Mouse (Mus musculus) frontal cortex, postnatal 14 days (tissue): ENCODE measurements around the gene Glo1.

ENCODE experiments used
- DNase-seq, 2 experiments: peaks; one replicate each; pipeline ENCODE4 v3.0.0; 2022; ENCODE audit warnings: low spot score in 2 of 2

The Glo1 gene

GRCm38 (mm10) chr17:30580781-30581180 is 45.9 kb downstream of the Glo1 start:
- no peak for DNase-seq

- no peak for DNase-seq
Observed at GRCm38 (mm10) chr17:30576946-30577345, 49.7 kb downstream of the Glo1 start.

GRCm38 (mm10) chr17:30575941-30576773 is 50.5 kb downstream of the Glo1 start, which contains the start of gene Btbd9:
Gene Btbd9, minus strand, starts transcription at chr17:30576488.
- peak; percentile 93 to 97 for DNase-seq

- peak; percentile 54 to 58 for DNase-seq
Observed at GRCm38 (mm10) chr17:30575121-30575904, 51.4 kb downstream of the Glo1 start.

GRCm38 (mm10) chr17:30574783-30575075 is 51.9 kb downstream of the Glo1 start:
- no peak for DNase-seq

- DNase-seq: no peak
Observed at GRCm38 (mm10) chr17:30573990-30574782, 52.5 kb downstream of the Glo1 start.

GRCm38 (mm10) chr17:30570971-30571370 is 55.7 kb downstream of the Glo1 start:
- DNase-seq: no peak

GRCm38 (mm10) chr17:30570173-30570572 is 56.5 kb downstream of the Glo1 start:
- DNase-seq: no peak

- DNase-seq: no peak
Observed at GRCm38 (mm10) chr17:30568473-30568872, 58.2 kb downstream of the Glo1 start.

GRCm38 (mm10) chr17:30564971-30565370 is 61.7 kb downstream of the Glo1 start:
- no peak for DNase-seq

- no peak for DNase-seq
Observed at GRCm38 (mm10) chr17:30564407-30564806, 62.3 kb downstream of the Glo1 start.

- no peak for DNase-seq
Observed at GRCm38 (mm10) chr17:30563484-30564075, 63.1 kb downstream of the Glo1 start.

- no peak for DNase-seq
Observed at GRCm38 (mm10) chr17:30562770-30563169, 63.9 kb downstream of the Glo1 start.

GRCm38 (mm10) chr17:30559536-30559935 is 67.1 kb downstream of the Glo1 start:
- DNase-seq: no peak

- DNase-seq: no peak
Observed at GRCm38 (mm10) chr17:30558623-30559022, 68.0 kb downstream of the Glo1 start.

GRCm38 (mm10) chr17:30556512-30556911 is 70.2 kb downstream of the Glo1 start:
- no peak for DNase-seq

GRCm38 (mm10) chr17:30553027-30553937 is 73.4 kb downstream of the Glo1 start:
- DNase-seq: no peak

- DNase-seq: no peak
Observed at GRCm38 (mm10) chr17:30550774-30551107, 75.9 kb downstream of the Glo1 start.

- DNase-seq: no peak
Observed at GRCm38 (mm10) chr17:30549899-30550773, 76.5 kb downstream of the Glo1 start.

GRCm38 (mm10) chr17:30539098-30539497 is 87.6 kb downstream of the Glo1 start:
- no peak for DNase-seq
